Mouse (Mus musculus): ENCODE results near the gene Rsu1.

Rsu1 gene

GRCm38 (mm10) chr2:13048649-13049048 lies 222.6 kb downstream of the Rsu1 start:
- DNase-seq (ENCODE audit: low read depth): no peak

- DNase-seq (ENCODE audit: low read depth): no peak
Measured at GRCm38 (mm10) chr2:13044555-13044954, 226.7 kb downstream of the Rsu1 start.

- peak; percentile 16 for DNase-seq (ENCODE audit: low read depth)
Measured at GRCm38 (mm10) chr2:13039785-13040184, 231.4 kb downstream of the Rsu1 start.

- no peak for DNase-seq (ENCODE audit: low read depth)
Measured at GRCm38 (mm10) chr2:13038772-13039171, 232.4 kb downstream of the Rsu1 start.

Measured in naive thymus-derived CD4-positive, alpha-beta T cell, adult 2 months (primary cell).